Mouse (Mus musculus) layer of hippocampus, postnatal 36 days (tissue): Measurements from ENCODE around the gene Ndufs4. TPM values are rescaled to one million over a fixed set of nuclear protein-coding genes. Genes with fewer than 3 reads are reported as not detected.

ENCODE experiments used
- DNase-seq, 2 experiments: peaks; one replicate each; pipeline ENCODE4 v3.0.0; 2022
- total RNA-seq, 2 experiments: library from RNA; stranded (reverse); gene quantifications; 2 replicates each; pipeline ENCODE4 v1.2.3; 2021

The Ndufs4 gene
- 100 to 1,000 TPM; 147 to 150 TPM for total RNA-seq

- no peak for DNase-seq
These were observed at the start of gene Ndufs4 for GRCm38 (mm10) chr13:114388211-114388965. Gene Ndufs4 (minus strand): TSS chr13:114388258.

GRCm38 (mm10) chr13:114432491-114432890 is 44.4 kb upstream of the Ndufs4 start:
- DNase-seq = no peak

GRCm38 (mm10) chr13:114425230-114425629 is 37.2 kb upstream of the Ndufs4 start:
- no peak for DNase-seq

GRCm38 (mm10) chr13:114420235-114420634 is 32.2 kb upstream of the Ndufs4 start:
- no peak for DNase-seq

- no peak for DNase-seq
These were observed 31.3 kb upstream of the Ndufs4 start for GRCm38 (mm10) chr13:114419364-114419763.

- DNase-seq = no peak
These were observed 24.3 kb upstream of the Ndufs4 start for GRCm38 (mm10) chr13:114412326-114412725.

GRCm38 (mm10) chr13:114406866-114407265 is 18.8 kb upstream of the Ndufs4 start:
- no peak for DNase-seq

- DNase-seq = no peak
These were observed 18.4 kb upstream of the Ndufs4 start for GRCm38 (mm10) chr13:114406424-114406823.

- no peak for DNase-seq
These were observed 17.1 kb upstream of the Ndufs4 start for GRCm38 (mm10) chr13:114405100-114405715.

GRCm38 (mm10) chr13:114398906-114399305 is 10.8 kb upstream of the Ndufs4 start:
- DNase-seq = no peak

- DNase-seq = no peak
These were observed 9.2 kb upstream of the Ndufs4 start for GRCm38 (mm10) chr13:114397281-114397680.

- no peak for DNase-seq
These were observed 8.8 kb upstream of the Ndufs4 start for GRCm38 (mm10) chr13:114396863-114397262.

- DNase-seq = no peak
These were observed 6.7 kb upstream of the Ndufs4 start for GRCm38 (mm10) chr13:114394784-114395183.

GRCm38 (mm10) chr13:114392501-114392900 is 4.4 kb upstream of the Ndufs4 start:
- DNase-seq = no peak

- DNase-seq = peak; percentile 88 to 92
These were observed 412 bp downstream of the Ndufs4 start for GRCm38 (mm10) chr13:114387521-114388171.

GRCm38 (mm10) chr13:114387074-114387487 is 977 bp downstream of the Ndufs4 start:
- no peak for DNase-seq

GRCm38 (mm10) chr13:114376511-114376910 is 11.5 kb downstream of the Ndufs4 start:
- DNase-seq = no peak

- no peak for DNase-seq
These were observed 26.0 kb downstream of the Ndufs4 start for GRCm38 (mm10) chr13:114362086-114362485.

GRCm38 (mm10) chr13:114351321-114351946 is 36.6 kb downstream of the Ndufs4 start:
- DNase-seq = peak in 1 of 2 experiments; percentile 16

GRCm38 (mm10) chr13:114344979-114345712 is 42.9 kb downstream of the Ndufs4 start:
- no peak for DNase-seq

- no peak for DNase-seq
These were observed 43.7 kb downstream of the Ndufs4 start for GRCm38 (mm10) chr13:114344220-114344973.
